Mouse (Mus musculus): ENCODE results near the gene Spryd3. TPM values are rescaled to one million over a fixed set of nuclear protein-coding genes. Genes with fewer than 3 reads are reported as not detected.
A peak's percentile ranks its signal among the peaks of the same experiment; 100 is the strongest.

The Spryd3 gene
- total and polyA plus RNA-seq, 3 experiments, result 29.3 to 35.4 TPM; not detected in 1

GRCm38 (mm10) chr15:102101672-102102541 is 34.1 kb downstream of the Spryd3 start:
- no peaks in the 10 kb centered on the region for H3K27me3 ChIP-seq (ENCODE audit: control insufficient read depth in 1 of 2, insufficient read depth in 2 of 2, low read length in 2 of 2)
- peaks cover 0 to 9% of the 10 kb centered on the region in 2 experiments; a peak in 2 of 4 replicates for H3K36me3 ChIP-seq (ENCODE audit: control insufficient read depth in 1 of 2, insufficient read depth in 2 of 2, low read length in 2 of 2)
- H3K27ac ChIP-seq (ENCODE audit: control insufficient read depth, low read depth, low read length), result no peak overlapping the region
- H3K4me1 ChIP-seq (ENCODE audit: control insufficient read depth in 1 of 2, insufficient read depth in 2 of 2, low read length in 2 of 2), result peaks cover 5 to 26% of the 10 kb centered on the region in 2 experiments; a peak in 3 of 4 replicates
- no peak overlapping the region for H3K4me3 ChIP-seq (ENCODE audit: control insufficient read depth in 1 of 2, insufficient read depth in 1 of 2, low read depth in 2 of 2, low read length in 2 of 2)
- no peak overlapping the region for H3K9ac ChIP-seq (ENCODE audit: control insufficient read depth, low read depth, low read length, poor library complexity, severe bottlenecking)
- H3K9me3 ChIP-seq (replicated peaks; ENCODE audit: insufficient read depth, low read length), result no peaks in the 10 kb centered on the region
- H3K79me2 ChIP-seq (ENCODE audit: control insufficient read depth, insufficient read depth, low read length, poor library complexity), result no peaks in the 10 kb centered on the region; the same call in 1 of the 2 replicates
- TF ChIP-seq CHD1 (IDR thresholded peaks at IDR 0.05; ENCODE audit: low read depth, low read length) (no peak), ZKSCAN1 (IDR thresholded peaks at IDR 0.05; ENCODE audit: low read depth, low read length) (no peak), POLR2AphosphoS5 (IDR thresholded peaks at IDR 0.05; ENCODE audit: borderline replicate concordance, low read depth, low read length) (no peak), SIN3A (IDR thresholded peaks at IDR 0.05; ENCODE audit: low read length) (no peak), USF2 (IDR thresholded peaks at IDR 0.05; ENCODE audit: borderline replicate concordance in 1 of 2, insufficient read depth in 1 of 2, low read depth in 1 of 2, low read length in 2 of 2) (no peak), GATA1 (IDR thresholded peaks at IDR 0.05; ENCODE audit: low read depth, low read length) (no peak), CHD2 (IDR thresholded peaks at IDR 0.05; ENCODE audit: low read length) (no peak), MAX (IDR thresholded peaks at IDR 0.05; ENCODE audit: low read length) (no peak), CTCF (IDR thresholded peaks at IDR 0.05 in 2 of 3, conservative IDR thresholded peaks at IDR 0.05 in 1 of 3; ENCODE audit: control insufficient read depth in 1 of 3, insufficient read depth in 1 of 3, low read depth in 2 of 3, low read length in 3 of 3, poor library complexity in 1 of 3, severe bottlenecking in 1 of 3) (no peak), MYC (IDR thresholded peaks at IDR 0.05; ENCODE audit: low read depth, low read length) (no peak), E2F4 (IDR thresholded peaks at IDR 0.05; ENCODE audit: borderline replicate concordance, low read depth, low read length) (no peak), GABPA (IDR thresholded peaks at IDR 0.05; ENCODE audit: low read depth, low read length) (no peak), POLR2AphosphoS2 (IDR thresholded peaks at IDR 0.05; ENCODE audit: low read length) (no peak), POLR2A (IDR thresholded peaks at IDR 0.05; ENCODE audit: control insufficient read depth in 1 of 2, insufficient read depth in 1 of 2, low read depth in 1 of 2, low read length in 2 of 2, poor library complexity in 1 of 2) (no peak), RAD21 (IDR thresholded peaks at IDR 0.05; ENCODE audit: low read depth, low read length) (no peak)
- DNase-seq (ENCODE audit: low read depth, low spot score), result no peak

- H3K36me3 ChIP-seq (ENCODE audit: control insufficient read depth in 1 of 2, insufficient read depth in 2 of 2, low read length in 2 of 2), result peaks cover 0 to 9% of the 10 kb centered on the region in 2 experiments; a peak in 3 of 4 replicates
- DNase-seq (ENCODE audit: low read depth, low spot score), result no peak
- TF ChIP-seq RCOR1 (IDR thresholded peaks at IDR 0.05; ENCODE audit: low read depth, low read length) (no peak), POLR2AphosphoS2 (IDR thresholded peaks at IDR 0.05; ENCODE audit: low read length) (no peak), SIN3A (IDR thresholded peaks at IDR 0.05; ENCODE audit: low read length) (no peak), CHD2 (IDR thresholded peaks at IDR 0.05; ENCODE audit: low read length) (no peak), TAL1 (IDR thresholded peaks at IDR 0.05; ENCODE audit: low read length) (no peak), TBP (IDR thresholded peaks at IDR 0.05; ENCODE audit: low read depth, low read length) (no peak), MAZ (IDR thresholded peaks at IDR 0.05; ENCODE audit: low read depth, low read length) (no peak), ZMIZ1 (IDR thresholded peaks at IDR 0.05; ENCODE audit: low read depth, low read length) (no peak), USF1 (IDR thresholded peaks at IDR 0.05; ENCODE audit: low read depth, low read length) (no peak), CHD1 (IDR thresholded peaks at IDR 0.05; ENCODE audit: low read depth, low read length) (no peak), NRF1 (IDR thresholded peaks at IDR 0.05; ENCODE audit: insufficient read depth, low read depth, low read length, poor library complexity, severe bottlenecking) (no peak), MYB (IDR thresholded peaks at IDR 0.05; ENCODE audit: low read depth, low read length) (no peak), MXI1 (IDR thresholded peaks at IDR 0.05; ENCODE audit: low read depth, low read length) (no peak), TCF12 (IDR thresholded peaks at IDR 0.05; ENCODE audit: low read depth, low read length) (no peak)
- no peaks in the 10 kb centered on the region for H3K9me3 ChIP-seq (replicated peaks; ENCODE audit: insufficient read depth, low read length)
- no peaks in the 10 kb centered on the region; the same call in 1 of the 2 replicates for H3K79me2 ChIP-seq (ENCODE audit: control insufficient read depth, insufficient read depth, low read length, poor library complexity)
- no peaks in the 10 kb centered on the region for H3K27me3 ChIP-seq (ENCODE audit: control insufficient read depth in 1 of 2, insufficient read depth in 2 of 2, low read length in 2 of 2)
- peak overlapping the region; percentile 44 to 60; a peak in 3 of 4 replicates for H3K4me3 ChIP-seq (ENCODE audit: control insufficient read depth in 1 of 2, insufficient read depth in 1 of 2, low read depth in 2 of 2, low read length in 2 of 2)
- no peak overlapping the region for H3K27ac ChIP-seq (ENCODE audit: control insufficient read depth, low read depth, low read length)
- H3K9ac ChIP-seq (ENCODE audit: control insufficient read depth, low read depth, low read length, poor library complexity, severe bottlenecking), result peak overlapping the region; percentile 76
- H3K4me1 ChIP-seq (ENCODE audit: control insufficient read depth in 1 of 2, insufficient read depth in 2 of 2, low read length in 2 of 2), result peaks cover 0 to 21% of the 10 kb centered on the region in 2 experiments; a peak in 3 of 4 replicates
Observed at GRCm38 (mm10) chr15:102100996-102101671, 34.9 kb downstream of the Spryd3 start.
